Mouse (Mus musculus) ES-Bruce4 (cell line): ENCODE results near the gene Macrod2.

Source experiments
- CTCF ChIP-seq: IDR thresholded peaks from one replicate; pipeline ENCODE4 v1.8.1; 2011; ENCODE audit warnings: low read depth, low read length
- EP300 ChIP-seq: IDR thresholded peaks from 2 replicates; pipeline ENCODE4 v1.6.1; 2011; ENCODE audit warnings: low read depth, low read length; ENCODE audit not compliant: insufficient read depth
- POLR2A ChIP-seq: IDR thresholded peaks from one replicate; pipeline ENCODE4 v1.8.1; 2011; ENCODE audit warnings: low read length; ENCODE audit not compliant: insufficient read depth

DNA sequence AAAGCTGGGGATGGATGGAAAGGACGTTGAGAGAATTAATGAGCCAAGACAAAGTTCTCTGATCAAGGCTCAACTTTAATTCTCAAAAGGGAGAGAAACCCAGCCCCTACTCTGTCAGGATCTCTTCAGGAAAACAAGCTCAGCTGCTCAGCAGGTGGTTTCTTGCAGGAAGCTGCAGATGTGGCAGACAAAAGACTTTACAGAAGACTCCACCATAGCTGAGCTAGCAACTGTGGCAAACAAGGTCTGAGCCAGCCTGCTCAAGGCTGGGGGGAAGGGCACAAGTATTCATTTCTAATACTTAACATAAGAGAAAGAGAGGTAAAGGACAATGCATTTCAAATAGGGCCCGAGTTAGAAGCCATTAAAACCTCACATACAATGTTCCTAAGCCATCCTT, 1013.7 kb downstream of the Macrod2 start:
- no peak for TF ChIP-seq CTCF
- TF ChIP-seq POLR2A = no peak
- peak; percentile 79 for TF ChIP-seq EP300
